Mouse (Mus musculus) heart, postnatal 0 days (tissue): Measurements from ENCODE around the gene Rnaseh2c.

Experiments used
- CTCF ChIP-seq: IDR thresholded peaks from 2 replicates; pipeline ENCODE4 v1.5.1; 2016; ENCODE audit warnings: antibody characterized with exemption, control low read depth, low read depth
- EP300 ChIP-seq: IDR thresholded peaks from 2 replicates; pipeline ENCODE4 v1.6.1; 2016; ENCODE audit warnings: antibody characterized with exemption, low read depth

- TF ChIP-seq CTCF (no peak), EP300 (no peak)
Measured at GRCm38 (mm10) chr19:5569521-5569920, 32.2 kb upstream of the Rnaseh2c start.
